Comparison of ENCODE assay signal across 24 mouse cellular contexts in genomic region chr6:90519375-90519774, GRCm38 (mm10). TPM values are rescaled to one million over a fixed set of nuclear protein-coding genes. Genes with fewer than 3 reads are reported as not detected.
"Had no signal": no experiment of that assay in that cellular context is flagged by ENCODE, and none has a peak within 500 bp of the region (broad histone marks: within the 10 kb centered on the region; RNA-seq: fewer than 3 reads in every experiment).

No protein-coding gene starts in this region.

- H3K9me3 ChIP-seq: heart, embryonic 13.5 days; heart, embryonic 15.5 days; hindbrain, embryonic 10.5 days; hindbrain, embryonic 12.5 days; intestine, embryonic 15.5 days; limb, embryonic 13.5 days; limb, embryonic 15.5 days; liver, embryonic 12.5 days had no signal

- H3K4me1 ChIP-seq: hindbrain, embryonic 10.5 days; hindbrain, embryonic 12.5 days; intestine, embryonic 15.5 days; liver, embryonic 12.5 days had no signal

- H3K27ac ChIP-seq: heart, embryonic 13.5 days; heart, embryonic 15.5 days; hindbrain, embryonic 10.5 days; hindbrain, embryonic 12.5 days; hindbrain, embryonic 14.5 days; intestine, embryonic 15.5 days; layer of hippocampus, adult 2 months; left cerebral cortex, adult 2 months; limb, embryonic 13.5 days; limb, embryonic 15.5 days; liver, embryonic 12.5 days; liver, embryonic 14.5 days had no signal

- H3K4me2 ChIP-seq: heart, embryonic 11.5 days; heart, embryonic 13.5 days; heart, embryonic 15.5 days; hindbrain, embryonic 12.5 days; hindbrain, embryonic 14.5 days; intestine, embryonic 15.5 days; limb, embryonic 13.5 days; limb, embryonic 15.5 days; liver, embryonic 12.5 days had no signal

- H3K4me3 ChIP-seq: heart, embryonic 13.5 days; heart, embryonic 15.5 days; hindbrain, embryonic 10.5 days; hindbrain, embryonic 12.5 days; intestine, embryonic 15.5 days; layer of hippocampus, adult 2 months; left cerebral cortex, adult 2 months; limb, embryonic 13.5 days; limb, embryonic 15.5 days; liver, embryonic 12.5 days had no signal

- H3K36me3 ChIP-seq: heart, embryonic 13.5 days; heart, embryonic 15.5 days; hindbrain, embryonic 10.5 days; hindbrain, embryonic 12.5 days; intestine, embryonic 15.5 days; limb, embryonic 13.5 days; limb, embryonic 15.5 days; liver, embryonic 12.5 days had no signal

- ATAC-seq: hindbrain, embryonic 16.5 days; inflammation-experienced regulatory T-cells, adult 6 months; intestine, embryonic 15.5 days; intestine, postnatal 0 days; liver, embryonic 12.5 days had no signal

- H3K9ac ChIP-seq: heart, embryonic 13.5 days; heart, embryonic 15.5 days; hindbrain, embryonic 12.5 days; hindbrain, embryonic 14.5 days; intestine, embryonic 15.5 days; limb, embryonic 13.5 days; limb, embryonic 15.5 days; liver, embryonic 12.5 days; liver, embryonic 14.5 days had no signal

- DNase-seq: gastrocnemius, postnatal 25 days; heart, postnatal 4 days; kidney, adult 18-20 months; kidney, adult 8-10 months; kidney, postnatal 10 days; kidney, postnatal 25 days; kidney, postnatal 4 days had no signal

- H3K27me3 ChIP-seq: heart, embryonic 15.5 days; hindbrain, embryonic 12.5 days; intestine, embryonic 15.5 days; limb, embryonic 15.5 days had no signal

RNA-seq across cellular contexts. Expression of gene Klf15, which starts 57.0 kb away (rescaled TPM):
- total RNA-seq: granulocyte monocyte progenitor cell, adult 5-6 weeks had no signal
- polyA plus RNA-seq: inflammation-experienced regulatory T-cells, adult 6 months had no signal
